Mouse (Mus musculus) heart, embryonic 14.5 days (tissue): Measurements from ENCODE around the gene Eif4g3. TPM values are rescaled to one million over a fixed set of nuclear protein-coding genes. Genes with fewer than 3 reads are reported as not detected.

Experiments
- ATAC-seq: fragments of 200-750 bp; cut with Nextera tagmentation; 2 replicates; pipeline ENCODE4 v1.8.0; 2017; ENCODE audit warnings: low read depth, moderate TSS enrichment; ENCODE audit not compliant: insufficient number of reproducible peaks, insufficient read depth, low FRiP score
- H3K27ac ChIP-seq, 2 experiments: fragments of 200-500 bp in 1 of 2; fragments of 300-500 bp in 1 of 2; sonication (generic) in 1 of 2; replicated peaks in 1 of 2; 2 replicates each; pipeline ENCODE4 v1.5.1; 2012 to 2014; ENCODE audit warnings: low read depth in 2 of 2, low read length in 2 of 2, control low read depth in 1 of 2, mild to moderate bottlenecking in 1 of 2, mixed read lengths in 1 of 2; ENCODE audit not compliant: control insufficient read depth in 1 of 2, insufficient read depth in 1 of 2
- H3K27me3 ChIP-seq: fragments of 300-500 bp; sonication (generic); 2 replicates; pipeline ENCODE4 v1.6.1; 2014; ENCODE audit warnings: mild to moderate bottlenecking, low read length, control low read depth; ENCODE audit not compliant: control insufficient read depth, insufficient read depth
- H3K36me3 ChIP-seq: fragments of 300-500 bp; sonication (generic); 2 replicates; pipeline ENCODE4 v1.6.1; 2014; ENCODE audit warnings: mild to moderate bottlenecking, control low read depth, low read length, mixed read lengths; ENCODE audit not compliant: control insufficient read depth, insufficient read depth
- H3K4me1 ChIP-seq, 2 experiments: fragments of 200-500 bp in 1 of 2; fragments of 300-500 bp in 1 of 2; sonication (generic) in 1 of 2; 2 replicates each; pipeline ENCODE4 v1.6.1; 2012 to 2014; ENCODE audit warnings: low read length in 2 of 2, control low read depth in 1 of 2, mixed read lengths in 1 of 2; ENCODE audit not compliant: control insufficient read depth in 2 of 2, insufficient read depth in 2 of 2
- H3K4me2 ChIP-seq: fragments of 300-500 bp; sonication (generic); 2 replicates; pipeline ENCODE4 v1.6.1; 2014; ENCODE audit warnings: mild to moderate bottlenecking, low read length
- H3K4me3 ChIP-seq, 2 experiments: fragments of 200-500 bp in 1 of 2; fragments of 300-500 bp in 1 of 2; sonication (generic) in 1 of 2; 2 replicates each; pipeline ENCODE4 v1.5.1; 2012 to 2014; ENCODE audit warnings: low read length in 2 of 2, mild to moderate bottlenecking in 2 of 2, control low read depth in 1 of 2, low read depth in 1 of 2, moderate library complexity in 1 of 2; ENCODE audit not compliant: control insufficient read depth in 1 of 2, insufficient read depth in 1 of 2
- H3K9ac ChIP-seq: fragments of 300-500 bp; sonication (generic); 2 replicates; pipeline ENCODE4 v1.6.1; 2014; ENCODE audit warnings: mild to moderate bottlenecking, low read length
- H3K9me3 ChIP-seq: fragments of 300-500 bp; sonication (generic); 2 replicates; pipeline ENCODE4 v1.6.1; 2016; ENCODE audit warnings: low read length, control low read depth; ENCODE audit not compliant: control insufficient read depth
- WGBS: fragments of 180-500 bp; shearing (Covaris S2); extraction: QIAGEN DNeasy Blood & Tissue Kit; methylation state at CpG from one replicate; pipeline ENCODE4 v1.1.7; 2014; 5-methylcytosine and 5-hydroxymethylcytosine counted together
- polyA plus RNA-seq: library from polyadenylated mRNA; unstranded; fragments of >200 nt; fragmentation: Nextera tagmentation; extraction: Ambion mirVana; gene quantifications from 2 replicates; pipeline ENCODE4 v1.2.1, GENCODE M21; 2014

The Eif4g3 gene
- polyA plus RNA-seq, 1 experiment from 2014 or later = 24.9 TPM

- H3K27me3 ChIP-seq = no peaks in the 10 kb centered on the region
- H3K4me3 ChIP-seq = no peak overlapping the region
- H3K36me3 ChIP-seq = peaks cover 96% of the 10 kb centered on the region
- peaks cover 11 to 23% of the 10 kb centered on the region in 2 experiments for H3K4me1 ChIP-seq
- H3K9me3 ChIP-seq = no peaks in the 10 kb centered on the region
- H3K4me2 ChIP-seq = no peak overlapping the region
- ATAC-seq = peak; percentile 67; the same call in 1 of the 2 replicates
- H3K27ac ChIP-seq = peak overlapping the region; percentile 44 to 74
- H3K9ac ChIP-seq = no peak overlapping the region
- WGBS = 35% methylated on average over 7 of the region's 7 CpGs
Observed at GRCm38 (mm10) chr4:138187995-138188394, 195.2 kb downstream of the Eif4g3 start.

- 82% methylated on average over 5 of the region's 5 CpGs for WGBS
- Histone ChIP-seq H3K9ac (no peak overlapping the region), H3K27me3 (no peaks in the 10 kb centered on the region)
Observed at GRCm38 (mm10) chr4:138192561-138192960, 199.7 kb downstream of the Eif4g3 start.

GRCm38 (mm10) chr4:138200769-138201168, 207.9 kb downstream of the Eif4g3 start:
- Histone ChIP-seq H3K4me3 (no peak overlapping the region), H3K4me1 (no peaks in the 10 kb centered on the region), H3K4me2 (no peak overlapping the region), H3K27me3 (no peaks in the 10 kb centered on the region), H3K36me3 (peaks cover 95% of the 10 kb centered on the region), H3K27ac (no peak overlapping the region), H3K9me3 (no peaks in the 10 kb centered on the region), H3K9ac (no peak overlapping the region)
- no peak for ATAC-seq
- WGBS = 76% methylated on average over 3 of the region's 3 CpGs

More at GRCm38 (mm10) chr4:138192561-138192960, 199.7 kb downstream of the Eif4g3 start:
- Histone ChIP-seq H3K4me3 (no peak overlapping the region), H3K36me3 (peaks cover 96% of the 10 kb centered on the region), H3K4me2 (no peak overlapping the region), H3K9me3 (no peaks in the 10 kb centered on the region), H3K4me1 (peaks cover 11 to 20% of the 10 kb centered on the region in 2 experiments), H3K27ac (no peak overlapping the region)
- no peak for ATAC-seq

GRCm38 (mm10) chr4:138201696-138202095, 208.9 kb downstream of the Eif4g3 start:
- ATAC-seq = no peak
- no peaks in the 10 kb centered on the region for H3K9me3 ChIP-seq
- H3K4me2 ChIP-seq = no peak overlapping the region
- 0 out of 4 replicates have a peak overlapping the region, but pooled peaks of 1 of the 2 experiments have one; percentile 6 for H3K27ac ChIP-seq
- H3K4me3 ChIP-seq = no peak overlapping the region
- peaks cover 93% of the 10 kb centered on the region for H3K36me3 ChIP-seq
- no peaks in the 10 kb centered on the region for H3K27me3 ChIP-seq
- no peak overlapping the region for H3K9ac ChIP-seq
- no peaks in the 10 kb centered on the region for H3K4me1 ChIP-seq
- 33% methylated on average over 9 of the region's 9 CpGs for WGBS

DNA sequence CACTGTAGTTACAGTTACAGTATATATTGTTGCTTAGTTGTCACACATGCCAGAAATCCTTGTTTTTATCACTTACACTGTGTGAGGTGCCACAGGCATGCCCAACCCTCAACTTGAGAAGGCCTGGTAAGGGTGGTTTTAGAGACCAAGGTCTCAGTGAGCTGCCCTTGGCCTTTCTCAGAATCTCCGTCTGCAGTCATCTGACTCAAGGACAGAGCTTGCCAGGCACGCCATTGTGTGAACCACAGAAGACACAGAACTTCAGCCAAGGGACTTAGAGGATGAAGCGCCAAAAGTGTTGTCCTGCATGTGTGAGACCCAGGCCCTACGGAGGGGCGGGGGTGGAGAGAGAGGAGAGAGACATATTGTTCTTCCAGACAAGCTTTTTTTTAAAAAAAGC, 217.3 kb downstream of the Eif4g3 start:
- Histone ChIP-seq H3K27ac (no peak overlapping the region), H3K36me3 (peaks cover 47% of the 10 kb centered on the region), H3K9me3 (no peaks in the 10 kb centered on the region), H3K4me1 (no peaks in the 10 kb centered on the region), H3K9ac (no peak overlapping the region), H3K27me3 (no peaks in the 10 kb centered on the region), H3K4me2 (no peak overlapping the region), H3K4me3 (no peak overlapping the region)
- WGBS = 90% methylated on average over 5 of the region's 5 CpGs
- ATAC-seq = no peak

DNA sequence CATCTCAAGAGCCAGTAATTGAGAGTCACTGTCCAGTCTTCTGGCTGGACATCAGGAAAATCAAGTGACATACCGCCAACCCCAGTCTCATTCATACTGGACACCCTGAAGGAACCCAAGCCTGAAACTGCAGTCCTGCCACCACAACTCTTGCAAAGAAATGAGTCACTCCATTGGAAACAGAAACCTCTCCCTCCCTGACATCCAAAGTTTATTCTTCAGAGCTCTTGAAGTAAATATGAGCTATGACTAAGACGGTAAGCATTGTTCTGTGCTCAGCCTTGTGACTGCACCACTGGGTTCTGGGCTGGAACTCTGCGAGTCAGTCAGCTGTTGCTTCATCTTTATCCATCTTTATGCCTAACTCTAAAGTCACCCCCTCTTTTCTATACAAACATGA, 221.0 kb downstream of the Eif4g3 start:
- Histone ChIP-seq H3K4me2 (no peak overlapping the region), H3K9me3 (no peaks in the 10 kb centered on the region), H3K27ac (no peak overlapping the region), H3K27me3 (no peaks in the 10 kb centered on the region), H3K9ac (no peak overlapping the region), H3K4me3 (no peak overlapping the region), H3K4me1 (peaks cover 7 to 17% of the 10 kb centered on the region in 2 experiments), H3K36me3 (peaks cover 15% of the 10 kb centered on the region)
- 66% methylated on average over 3 of the region's 3 CpGs for WGBS
- ATAC-seq = no peak

DNA sequence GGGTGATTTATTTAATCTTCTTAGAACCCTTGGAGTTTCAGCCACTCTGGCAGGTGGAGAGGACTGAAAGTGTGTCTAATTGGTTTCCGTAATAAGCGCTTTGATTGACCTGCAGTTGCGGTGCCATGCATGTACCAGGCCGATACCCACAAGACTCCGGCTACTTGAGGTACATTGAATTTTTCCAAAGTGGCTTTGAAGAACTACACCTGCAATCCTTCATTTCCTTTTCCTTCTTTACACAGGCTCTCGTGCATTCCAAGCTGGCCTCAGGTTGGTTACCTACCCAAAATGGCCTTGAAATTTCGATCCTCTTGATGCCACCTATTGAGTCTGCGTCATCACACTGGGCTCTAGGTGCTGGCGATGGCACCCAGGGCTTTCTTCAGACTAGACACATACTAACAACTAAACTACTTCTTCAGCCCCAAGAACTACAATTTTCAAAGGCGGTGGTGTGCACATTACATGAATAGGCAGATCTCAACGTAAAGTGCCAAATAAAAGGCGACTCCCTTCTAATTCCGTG, 222.9 kb downstream of the Eif4g3 start:
- Histone ChIP-seq H3K36me3 (peaks cover 7% of the 10 kb centered on the region; the same call in 1 of the 2 replicates), H3K27me3 (no peaks in the 10 kb centered on the region), H3K27ac (peak overlapping the region; percentile 98 to 100), H3K9me3 (no peaks in the 10 kb centered on the region), H3K4me2 (peak overlapping the region; percentile 69), H3K4me1 (peaks cover 7 to 33% of the 10 kb centered on the region in 2 experiments), H3K4me3 (peak overlapping the region; percentile 81 to 100), H3K9ac (peak overlapping the region; percentile 96)
- 45% methylated on average over 13 of the region's 13 CpGs for WGBS
- ATAC-seq = no peak
